Mouse (Mus musculus) lung, embryonic 16.5 days (tissue): ENCODE results near the gene Vmn1r42. TPM values are rescaled to one million over a fixed set of nuclear protein-coding genes. Genes with fewer than 3 reads are reported as not detected.

Experiments
- polyA plus RNA-seq: library from polyadenylated mRNA; unstranded; fragments of >200 nt; fragmentation: Nextera tagmentation; extraction: Ambion mirVana; gene quantifications from 2 replicates; pipeline ENCODE4 v1.2.1, GENCODE M21; 2015

Gene Vmn1r42
- polyA plus RNA-seq, 1 experiment from 2014 or later, result not detected

Other genes with a start within 250 kb of the Vmn1r42 start
- 10.4 and 11.8 TPM in 2 replicates for gene Txnrd3, start 232.4 kb downstream of the Vmn1r42 start, polyA plus RNA-seq
- gene Vmn1r40, start 168.9 kb downstream of the Vmn1r42 start, polyA plus RNA-seq, result not detected in 2 replicates
- gene Vmn1r41, start 135.6 kb downstream of the Vmn1r42 start, polyA plus RNA-seq, result not detected in 2 replicates
- not detected in 2 replicates for gene Vmn1r43, start within 50 bp of the Vmn1r42 start, polyA plus RNA-seq
- gene Vmn1r44, start 7.2 kb upstream of the Vmn1r42 start, polyA plus RNA-seq, result not detected in 2 replicates
- not detected in 2 replicates for gene Vmn1r45, start 64.2 kb upstream of the Vmn1r42 start, polyA plus RNA-seq
- not detected in 2 replicates for gene Vmn1r46, start 92.9 kb upstream of the Vmn1r42 start, polyA plus RNA-seq
- gene Vmn1r47, start 139.7 kb upstream of the Vmn1r42 start, polyA plus RNA-seq, result not detected in 2 replicates
- gene Vmn1r48, start 160.4 kb upstream of the Vmn1r42 start, polyA plus RNA-seq, result not detected in 2 replicates
- gene Vmn1r49, start 202.1 kb upstream of the Vmn1r42 start, polyA plus RNA-seq, result not detected in 2 replicates
- not detected in 2 replicates for gene Vmn1r50, start 225.0 kb upstream of the Vmn1r42 start, polyA plus RNA-seq
- not detected in 2 replicates for gene Vmn1r51, start 246.2 kb upstream of the Vmn1r42 start, polyA plus RNA-seq